Mouse (Mus musculus): ENCODE data around the gene Hist1h2bn. TPM values are rescaled to one million over a fixed set of nuclear protein-coding genes. Genes with fewer than 3 reads are reported as not detected.
"Not testable (repeated sequence)": the region's sequence is repeated elsewhere in the genome, so short reads cannot be mapped to it uniquely, and the experiment has no call there.

The Hist1h2bn gene
- polyA plus RNA-seq, 1 experiment from 2014 or later, result 4.4 TPM

- peaks cover 18% of the 10 kb centered on the region for H3K4me1 ChIP-seq
- peak overlapping the region; percentile 41; the same call in 1 of the 2 replicates for H3K4me2 ChIP-seq (replicated peaks)
- no peak overlapping the region for H3K4me3 ChIP-seq
- H3K9ac ChIP-seq, result no peak overlapping the region
- WGBS, result 77% methylated on average over 1 of the region's 1 CpGs
- no peak for ATAC-seq (ENCODE audit: low FRiP score, low read depth)
- no peaks in the 10 kb centered on the region for H3K36me3 ChIP-seq
- no peak overlapping the region for H3K27ac ChIP-seq
- no peaks in the 10 kb centered on the region for H3K27me3 ChIP-seq
- no peaks in the 10 kb centered on the region for H3K9me3 ChIP-seq
Observed at GRCm38 (mm10) chr13:21755707-21756106, 1.8 kb downstream of the Hist1h2bn start.

DNA sequence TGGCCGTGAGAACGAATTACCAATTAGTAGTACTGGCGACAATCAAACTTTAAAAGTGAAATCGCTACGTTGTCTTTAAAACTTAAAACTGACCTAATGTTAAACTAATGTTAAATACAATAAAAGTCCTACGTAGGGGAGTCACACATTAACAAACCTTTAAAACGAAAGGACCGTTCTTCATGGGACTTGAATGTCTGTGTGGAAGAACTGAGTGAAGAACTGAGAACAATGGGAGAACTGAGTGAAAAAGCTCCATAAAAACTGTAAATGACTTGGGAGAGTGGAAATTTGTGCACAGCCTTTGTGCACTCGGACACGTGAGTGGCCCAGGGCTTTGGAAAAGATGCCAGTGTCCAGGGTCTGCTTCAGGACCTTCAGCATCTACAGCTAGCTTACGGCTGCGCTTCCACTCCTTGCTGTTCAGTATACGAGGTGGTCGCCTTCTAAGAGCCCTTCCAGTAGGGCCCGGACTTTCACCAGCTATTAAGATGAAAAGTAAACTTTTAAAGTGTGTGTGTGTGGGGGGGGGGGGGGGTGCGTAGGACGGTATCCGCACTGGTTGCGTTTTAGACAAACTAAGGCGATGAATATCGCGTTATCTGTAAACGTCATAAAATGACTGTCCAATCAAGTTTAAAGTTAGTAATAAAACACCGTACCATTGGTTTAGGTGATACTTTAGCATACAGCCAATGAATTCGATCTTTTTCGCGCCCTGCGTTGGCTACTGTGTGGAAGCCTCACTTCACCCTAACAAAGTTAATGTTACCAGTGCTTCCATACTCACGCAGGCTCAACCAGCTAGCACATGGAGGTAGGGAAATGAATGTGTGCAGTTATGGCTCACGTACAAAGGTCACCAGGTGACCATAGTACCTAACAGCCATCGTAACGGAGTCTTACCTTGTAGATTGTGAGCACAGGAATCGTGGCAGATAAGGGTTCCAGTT is 25.2 kb downstream of the Hist1h2bn start:
- Histone ChIP-seq H3K27ac (peak overlapping the region; percentile 97), H3K27me3 (no peaks in the 10 kb centered on the region), H3K4me1 (peaks cover 20% of the 10 kb centered on the region), H3K4me3 (peak overlapping the region; percentile 59), H3K4me2 (replicated peaks) (peak overlapping the region; percentile 90), H3K9me3 (no peaks in the 10 kb centered on the region), H3K9ac (peak overlapping the region; percentile 85), H3K36me3 (no peaks in the 10 kb centered on the region)
- WGBS, result 4% methylated on average over 33 of the region's 33 CpGs
- peak; percentile 88 for ATAC-seq (ENCODE audit: low FRiP score, low read depth)

- peaks cover 25% of the 10 kb centered on the region for H3K4me1 ChIP-seq
- no peaks in the 10 kb centered on the region for H3K27me3 ChIP-seq
- peak within 1 kb of the TSS; percentile 59 for H3K4me3 ChIP-seq
- H3K27ac ChIP-seq, result peak within 1 kb of the TSS; percentile 97
- peak within 1 kb of the TSS; percentile 85 for H3K9ac ChIP-seq
- under 1% methylated on average over 44 of the region's 44 CpGs for WGBS
- ATAC-seq (ENCODE audit: low FRiP score, low read depth), result peak; percentile 30
- H3K4me2 ChIP-seq (replicated peaks), result peak within 1 kb of the TSS; percentile 90
- H3K9me3 ChIP-seq, result no peaks in the 10 kb centered on the region
- no peaks in the 10 kb centered on the region for H3K36me3 ChIP-seq
Observed at GRCm38 (mm10) chr13:21779767-21780731, 26.1 kb downstream of the Hist1h2bn start, which contains the start of gene Hist1h1b. TSS of gene Hist1h1b (minus strand) at chr13:21780625.

- no peaks in the 10 kb centered on the region for H3K27me3 ChIP-seq
- peak overlapping the region; percentile 85; the same call in 1 of the 2 replicates for H3K9ac ChIP-seq
- H3K36me3 ChIP-seq, result no peaks in the 10 kb centered on the region
- H3K4me3 ChIP-seq, result peak overlapping the region; percentile 59
- H3K4me1 ChIP-seq, result peaks cover 32% of the 10 kb centered on the region
- no peaks in the 10 kb centered on the region for H3K9me3 ChIP-seq
- ATAC-seq (ENCODE audit: low FRiP score, low read depth), result no peak
- peak overlapping the region; percentile 97 for H3K27ac ChIP-seq
- H3K4me2 ChIP-seq (replicated peaks), result peak overlapping the region; percentile 90
- 42% methylated on average over 6 of the region's 6 CpGs for WGBS
Observed at GRCm38 (mm10) chr13:21781021-21781555, 27.2 kb downstream of the Hist1h2bn start.

GRCm38 (mm10) chr13:21781639-21782038 is 27.7 kb downstream of the Hist1h2bn start:
- no peak overlapping the region for H3K9ac ChIP-seq
- H3K27me3 ChIP-seq, result no peaks in the 10 kb centered on the region
- WGBS, result 93% methylated on average over 1 of the region's 1 CpGs
- H3K4me3 ChIP-seq, result no peak overlapping the region
- no peak overlapping the region for H3K4me2 ChIP-seq (replicated peaks)
- H3K27ac ChIP-seq, result no peak overlapping the region; the same call in 1 of the 2 replicates
- ATAC-seq (ENCODE audit: low FRiP score, low read depth), result no peak
- H3K9me3 ChIP-seq, result no peaks in the 10 kb centered on the region
- H3K4me1 ChIP-seq, result peaks cover 33% of the 10 kb centered on the region
- no peaks in the 10 kb centered on the region for H3K36me3 ChIP-seq

GRCm38 (mm10) chr13:21782361-21783254 is 28.7 kb downstream of the Hist1h2bn start:
- Histone ChIP-seq H3K4me3 (peak overlapping the region; percentile 49), H3K9ac (peak overlapping the region; percentile 77), H3K4me1 (peaks cover 33% of the 10 kb centered on the region), H3K4me2 (replicated peaks) (peak overlapping the region; percentile 80), H3K27ac (peak overlapping the region; percentile 87)
- WGBS, result under 1% methylated on average over 19 of the region's 35 CpGs
- H3K9me3 ChIP-seq; ATAC-seq (ENCODE audit: low FRiP score, low read depth); H3K27me3 ChIP-seq; H3K36me3 ChIP-seq: not testable (repeated sequence)

- peak; percentile 78 for ATAC-seq (ENCODE audit: low FRiP score, low read depth)
- Histone ChIP-seq H3K36me3 (no peaks in the 10 kb centered on the region), H3K4me3 (peak within 1 kb of the TSS; percentile 49), H3K9me3 (no peaks in the 10 kb centered on the region), H3K4me1 (peaks cover 34% of the 10 kb centered on the region), H3K9ac (peak within 1 kb of the TSS; percentile 77), H3K27ac (peak within 1 kb of the TSS; percentile 87), H3K4me2 (replicated peaks) (peak within 1 kb of the TSS; percentile 80), H3K27me3 (no peaks in the 10 kb centered on the region)
- WGBS, result 0% methylated on average over 13 of the region's 20 CpGs
Observed at GRCm38 (mm10) chr13:21783255-21783617, 29.3 kb downstream of the Hist1h2bn start, which contains the start of gene Hist1h3i. TSS of gene Hist1h3i (minus strand) at chr13:21783370.

DNA sequence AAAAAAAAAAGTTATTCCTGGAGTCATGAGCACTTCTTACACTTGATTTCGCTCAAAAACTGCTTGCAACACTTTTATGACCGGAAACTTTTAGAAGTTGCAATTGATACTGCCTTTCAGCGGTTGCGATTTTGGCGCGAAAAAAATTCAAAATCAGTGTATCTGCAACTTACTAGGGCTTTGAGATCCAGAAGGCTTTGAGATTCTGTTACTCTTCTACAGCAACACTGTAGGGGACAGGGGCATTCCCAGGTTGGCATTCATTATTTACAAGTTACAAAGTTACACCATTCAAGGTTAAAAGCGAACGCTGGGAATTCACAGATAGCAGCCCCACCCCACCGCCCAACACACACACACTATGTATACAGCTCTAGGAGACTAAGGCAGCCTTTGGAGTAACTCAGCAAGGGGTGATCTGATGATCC is 29.8 kb downstream of the Hist1h2bn start:
- no peak for ATAC-seq (ENCODE audit: low FRiP score, low read depth)
- no peaks in the 10 kb centered on the region for H3K36me3 ChIP-seq
- H3K4me2 ChIP-seq (replicated peaks), result peak overlapping the region; percentile 80
- H3K4me1 ChIP-seq, result peaks cover 37% of the 10 kb centered on the region
- peak overlapping the region; percentile 49 for H3K4me3 ChIP-seq
- no peaks in the 10 kb centered on the region for H3K9me3 ChIP-seq
- H3K9ac ChIP-seq, result peak overlapping the region; percentile 77
- peak overlapping the region; percentile 87 for H3K27ac ChIP-seq
- WGBS, result 2% methylated on average over 9 of the region's 9 CpGs
- no peaks in the 10 kb centered on the region for H3K27me3 ChIP-seq

DNA sequence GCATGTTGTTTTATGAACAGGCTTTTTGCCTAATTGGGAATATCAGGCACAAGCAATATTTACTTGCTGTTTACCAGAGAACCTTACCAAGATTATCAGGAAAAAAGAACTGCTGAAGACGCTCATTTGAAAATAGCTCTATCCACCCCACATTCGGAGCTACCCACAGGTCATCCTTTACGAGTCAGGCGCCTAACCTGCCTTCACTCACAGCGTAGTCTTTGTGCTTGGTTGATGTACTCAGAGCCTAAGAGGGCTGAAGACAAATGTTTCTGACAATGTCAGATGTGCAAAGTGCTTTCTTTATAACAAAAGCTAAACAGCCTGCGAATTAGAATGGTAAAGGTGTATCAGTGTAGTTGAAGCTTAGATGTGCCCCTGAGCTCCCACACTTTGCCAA is 30.4 kb downstream of the Hist1h2bn start:
- no peaks in the 10 kb centered on the region for H3K36me3 ChIP-seq
- H3K4me3 ChIP-seq, result peak overlapping the region; percentile 49
- no peak for ATAC-seq (ENCODE audit: low FRiP score, low read depth)
- peak overlapping the region; percentile 77 for H3K9ac ChIP-seq
- peaks cover 37% of the 10 kb centered on the region for H3K4me1 ChIP-seq
- H3K27ac ChIP-seq, result peak overlapping the region; percentile 87
- no peaks in the 10 kb centered on the region for H3K9me3 ChIP-seq
- H3K27me3 ChIP-seq, result no peaks in the 10 kb centered on the region
- WGBS, result 30% methylated on average over 6 of the region's 6 CpGs
- peak overlapping the region; percentile 80 for H3K4me2 ChIP-seq (replicated peaks)

DNA sequence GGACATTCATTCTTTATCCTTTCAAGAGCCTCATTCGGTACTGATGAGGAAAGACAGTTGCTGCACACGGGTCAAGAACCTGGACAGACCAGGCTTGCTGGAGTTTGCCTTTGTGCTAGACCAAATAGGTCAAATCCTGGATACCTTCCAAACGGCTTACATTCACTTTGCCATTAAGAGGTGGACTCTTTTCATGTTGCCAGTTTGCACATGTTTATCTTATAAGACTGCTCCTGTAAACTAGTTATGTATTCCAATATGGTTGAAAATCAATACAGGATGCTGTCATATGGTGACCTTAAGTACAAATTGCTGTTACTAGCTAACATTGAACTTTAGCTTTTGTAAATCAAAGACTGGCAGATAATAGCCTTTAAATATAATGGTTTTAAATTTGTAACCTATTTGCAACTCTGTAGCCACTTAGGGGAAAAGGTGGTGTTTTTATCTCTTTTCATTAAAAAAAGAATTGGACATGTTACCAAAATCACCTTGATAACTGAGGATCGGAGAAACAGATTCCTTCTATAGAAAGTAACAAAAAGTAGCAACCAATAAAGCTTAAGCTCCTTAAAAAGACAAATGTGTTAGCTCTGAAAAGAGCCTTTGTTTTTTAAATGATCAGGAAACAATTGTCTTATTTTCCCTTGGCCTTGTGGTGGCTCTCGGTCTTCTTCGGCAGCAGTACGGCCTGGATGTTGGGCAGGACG is 32.4 kb downstream of the Hist1h2bn start:
- Histone ChIP-seq H3K9me3 (no peaks in the 10 kb centered on the region), H3K4me2 (replicated peaks) (peak overlapping the region; percentile 65), H3K27me3 (no peaks in the 10 kb centered on the region), H3K4me3 (peak overlapping the region; percentile 43), H3K4me1 (peaks cover 40% of the 10 kb centered on the region), H3K36me3 (no peaks in the 10 kb centered on the region), H3K9ac (peak overlapping the region; percentile 67), H3K27ac (peak overlapping the region; percentile 85)
- ATAC-seq (ENCODE audit: low FRiP score, low read depth), result no peak
- WGBS, result 9% methylated on average over 8 of the region's 8 CpGs
